Mouse (Mus musculus): ENCODE measurements at regions not wholly inside any gene's neighbourhood (a gene's known extent, or its start where the extent isn't known, plus 50 kb on each side); places are given as distances from the start of the nearest gene placed in this dataset.
A peak's percentile ranks its signal among the peaks of the same experiment; 100 is the strongest.

GRCm38 (mm10) chr5:106301372-106301771, 156.6 kb downstream of the Barhl2 start:
- TF ChIP-seq CTCF (IDR thresholded peaks at IDR 0.05; ENCODE audit: low read depth), result peak; percentile 43
- no peak for TF ChIP-seq EP300 (optimal IDR thresholded peaks at IDR 0.05)
